Comparison of ENCODE assay signal across 10 mouse cellular contexts in the genomic region with DNA sequence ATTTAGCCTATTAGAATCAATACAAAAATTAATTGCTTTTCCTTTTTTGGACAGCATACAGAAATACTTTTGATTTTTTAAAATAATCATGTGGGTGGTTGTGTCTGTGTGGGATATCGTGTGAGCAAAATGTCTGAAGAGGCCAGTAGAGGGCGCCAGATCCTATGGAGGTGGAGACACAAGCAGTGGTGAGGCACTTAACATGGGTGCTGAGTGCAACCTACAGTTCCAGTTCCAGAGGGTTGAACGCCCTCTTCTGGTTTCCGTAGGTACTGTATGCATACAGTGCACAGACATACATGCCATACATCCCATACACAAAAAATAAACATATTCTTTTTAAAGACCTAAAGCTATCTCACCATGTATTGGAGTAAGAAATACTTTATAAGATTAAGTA.
DNase-seq lines count a peak whose midpoint lies in the region; ATAC-seq lines count a peak whose summit lies in the region.
"Had no signal": no experiment of that assay in that cellular context is flagged by ENCODE, and none has a peak within 500 bp of the region (broad histone marks: within the 10 kb centered on the region; RNA-seq: fewer than 3 reads in every experiment).

No protein-coding gene starts in this region.

- ATAC-seq in midbrain, embryonic 12.5 days (ENCODE audit: low FRiP score, low read depth): 0 out of 2 replicates have a peak, but pooled peaks have one; percentile 32
- no peak for ATAC-seq in midbrain, embryonic 16.5 days
- peak; percentile 73 for ATAC-seq in liver, embryonic 12.5 days

- intact Hi-C loops in heart, postnatal 10 days (cut with DNase I): loop anchor here (5.0 kb wide), 1 partner anchor 1943 kb away; no protein-coding TSS in a partner anchor

- no peak overlapping the region for H3K27ac ChIP-seq in midbrain, embryonic 12.5 days (replicated peaks)
- no peak overlapping the region for H3K27ac ChIP-seq in midbrain, embryonic 16.5 days (ENCODE audit: low read length)
- H3K27ac ChIP-seq in liver, embryonic 12.5 days: no peak overlapping the region
- H3K27ac ChIP-seq: heart, embryonic 15.5 days; stomach, embryonic 15.5 days had no signal

- H3K9me3 ChIP-seq in midbrain, embryonic 12.5 days: no peaks in the 10 kb centered on the region
- no peaks in the 10 kb centered on the region for H3K9me3 ChIP-seq in midbrain, embryonic 16.5 days (replicated peaks; ENCODE audit: control insufficient read depth, low read length, poor library complexity, severe bottlenecking)
- H3K9me3 ChIP-seq in liver, embryonic 12.5 days (replicated peaks): no peaks in the 10 kb centered on the region
- H3K9me3 ChIP-seq: heart, embryonic 15.5 days; stomach, embryonic 15.5 days had no signal

- no peaks in the 10 kb centered on the region for H3K27me3 ChIP-seq in midbrain, embryonic 12.5 days
- no peaks in the 10 kb centered on the region for H3K27me3 ChIP-seq in midbrain, embryonic 16.5 days (ENCODE audit: control insufficient read depth, insufficient read depth, low read depth, low read length)
- H3K27me3 ChIP-seq in liver, embryonic 12.5 days (replicated peaks): no peaks in the 10 kb centered on the region; the same call in 1 of the 2 replicates
- H3K27me3 ChIP-seq: stomach, embryonic 15.5 days had no signal

- WGBS in midbrain, embryonic 12.5 days: 52% methylated on average over 4 of the region's 4 CpGs
- 54% methylated on average over 4 of the region's 4 CpGs for WGBS in midbrain, embryonic 16.5 days
- 21% methylated on average over 4 of the region's 4 CpGs for WGBS in liver, embryonic 12.5 days (ENCODE audit: insufficient replicate concordance)

- DNase-seq in R1 (ENCODE audit: low read depth, low spot score): peak; percentile 96
- peak; percentile 10 for DNase-seq in cerebellum, adult 8-10 months
- DNase-seq in heart, postnatal 10 days: peak; percentile 30 to 59
- DNase-seq in retina, postnatal 1 day: peak; percentile 72
- DNase-seq in urinary bladder, postnatal 4 days (ENCODE audit: low spot score in 2 of 2): no peak

- no peak overlapping the region for H3K4me2 ChIP-seq in midbrain, embryonic 12.5 days (replicated peaks)
- H3K4me2 ChIP-seq in midbrain, embryonic 16.5 days (ENCODE audit: low read length): no peak overlapping the region
- no peak overlapping the region for H3K4me2 ChIP-seq in liver, embryonic 12.5 days
- H3K4me2 ChIP-seq: heart, embryonic 15.5 days; stomach, embryonic 15.5 days had no signal

- H3K4me1 ChIP-seq in midbrain, embryonic 12.5 days: no peaks in the 10 kb centered on the region
- no peaks in the 10 kb centered on the region for H3K4me1 ChIP-seq in midbrain, embryonic 16.5 days (ENCODE audit: control insufficient read depth, insufficient read depth, low read length)
- H3K4me1 ChIP-seq in liver, embryonic 12.5 days: 0 out of 2 replicates have a peak, but pooled peaks cover 4% of the 10 kb centered on the region
- H3K4me1 ChIP-seq: stomach, embryonic 15.5 days had no signal

- H3K36me3 ChIP-seq in midbrain, embryonic 12.5 days: no peaks in the 10 kb centered on the region
- no peaks in the 10 kb centered on the region for H3K36me3 ChIP-seq in midbrain, embryonic 16.5 days (ENCODE audit: control insufficient read depth, insufficient read depth, low read length)
- no peaks in the 10 kb centered on the region for H3K36me3 ChIP-seq in liver, embryonic 12.5 days
- H3K36me3 ChIP-seq: heart, embryonic 15.5 days; stomach, embryonic 15.5 days had no signal

- H3K4me3 ChIP-seq in midbrain, embryonic 12.5 days: no peak overlapping the region
- H3K4me3 ChIP-seq in midbrain, embryonic 16.5 days (ENCODE audit: low read depth, low read length): no peak overlapping the region
- no peak overlapping the region for H3K4me3 ChIP-seq in liver, embryonic 12.5 days
- H3K4me3 ChIP-seq: heart, embryonic 15.5 days; stomach, embryonic 15.5 days had no signal

- H3K9ac ChIP-seq in midbrain, embryonic 12.5 days (replicated peaks): no peak overlapping the region
- H3K9ac ChIP-seq in midbrain, embryonic 16.5 days (ENCODE audit: low read depth, low read length): no peak overlapping the region
- H3K9ac ChIP-seq in liver, embryonic 12.5 days: no peak overlapping the region
- H3K9ac ChIP-seq: heart, embryonic 15.5 days; stomach, embryonic 15.5 days had no signal

Comparison
In these comparisons a context has a peak if more than half of its experiments do, and no peak if none do; other contexts are left out.
1. DNase-seq: peak in R1 (single experiment), cerebellum, adult 8-10 months (single experiment), heart, postnatal 10 days (2 of 2) and retina, postnatal 1 day (single experiment); none in urinary bladder, postnatal 4 days (0 of 2).